Mouse (Mus musculus): ENCODE data around the gene Ubtf. TPM values are rescaled to one million over a fixed set of nuclear protein-coding genes. Genes with fewer than 3 reads are reported as not detected.

Gene Ubtf
- polyA plus RNA-seq, 1 experiment from 2014 or later: 51.0 TPM

GRCm38 (mm10) chr11:102276411-102276915 is 43.1 kb downstream of the Ubtf start:
- peak overlapping the region; percentile 44 for H3K9ac ChIP-seq
- ATAC-seq (replicated peaks; ENCODE audit: insufficient number of reproducible peaks, insufficient read depth, low FRiP score, low read depth): peak; percentile 53; the same call in 1 of the 2 replicates
- peak overlapping the region; percentile 86 for H3K4me2 ChIP-seq
- no peaks in the 10 kb centered on the region for H3K36me3 ChIP-seq
- WGBS: 2% methylated on average over 33 of the region's 33 CpGs
- H3K4me3 ChIP-seq: peak overlapping the region; percentile 44
- no peaks in the 10 kb centered on the region for H3K9me3 ChIP-seq (replicated peaks)
- H3K27me3 ChIP-seq: peaks cover 4% of the 10 kb centered on the region; the same call in 1 of the 2 replicates
- no peak overlapping the region for H3K27ac ChIP-seq
- H3K4me1 ChIP-seq (replicated peaks): peaks cover 8% of the 10 kb centered on the region

- Histone ChIP-seq H3K36me3 (no peaks in the 10 kb centered on the region), H3K4me2 (peak within 1 kb of the TSS; percentile 34; the same call in 1 of the 2 replicates), H3K4me1 (replicated peaks) (peaks cover 19% of the 10 kb centered on the region), H3K9me3 (replicated peaks) (no peaks in the 10 kb centered on the region), H3K9ac (no peak within 1 kb of the TSS), H3K4me3 (no peak within 1 kb of the TSS), H3K27ac (0 out of 2 replicates have a peak within 1 kb of the TSS, but pooled peaks have one; percentile 22), H3K27me3 (no peaks in the 10 kb centered on the region)
- ATAC-seq (replicated peaks; ENCODE audit: insufficient number of reproducible peaks, insufficient read depth, low FRiP score, low read depth): no peak
- WGBS: 83% methylated on average over 12 of the region's 12 CpGs
These were observed 50.9 kb downstream of the Ubtf start, which contains the start of gene Asb16 for GRCm38 (mm10) chr11:102268520-102269244. Gene Asb16, plus strand, starts transcription at chr11:102268743.

GRCm38 (mm10) chr11:102267480-102267879 is 52.1 kb downstream of the Ubtf start:
- Histone ChIP-seq H3K4me3 (no peak overlapping the region), H3K4me1 (replicated peaks) (peaks cover 19% of the 10 kb centered on the region), H3K27ac (0 out of 2 replicates have a peak overlapping the region, but pooled peaks have one; percentile 22), H3K9ac (no peak overlapping the region), H3K27me3 (no peaks in the 10 kb centered on the region), H3K36me3 (peaks cover 1% of the 10 kb centered on the region; the same call in 1 of the 2 replicates), H3K9me3 (replicated peaks) (no peaks in the 10 kb centered on the region), H3K4me2 (peak overlapping the region; percentile 34)
- 4% methylated on average over 11 of the region's 11 CpGs for WGBS
- 0 out of 2 replicates have a peak, but pooled peaks have one; percentile 34 for ATAC-seq (replicated peaks; ENCODE audit: insufficient number of reproducible peaks, insufficient read depth, low FRiP score, low read depth)

- 88% methylated on average over 8 of the region's 8 CpGs for WGBS
- H3K36me3 ChIP-seq: peaks cover 6% of the 10 kb centered on the region
- H3K9me3 ChIP-seq (replicated peaks): no peaks in the 10 kb centered on the region
- no peak overlapping the region for H3K27ac ChIP-seq
- H3K9ac ChIP-seq: no peak overlapping the region
- H3K27me3 ChIP-seq: no peaks in the 10 kb centered on the region
- H3K4me2 ChIP-seq: no peak overlapping the region
- H3K4me1 ChIP-seq (replicated peaks): peaks cover 19% of the 10 kb centered on the region
- no peak overlapping the region for H3K4me3 ChIP-seq
- ATAC-seq (replicated peaks; ENCODE audit: insufficient number of reproducible peaks, insufficient read depth, low FRiP score, low read depth): no peak
These were observed 52.7 kb downstream of the Ubtf start for GRCm38 (mm10) chr11:102266631-102267355.

GRCm38 (mm10) chr11:102265816-102266215 is 53.7 kb downstream of the Ubtf start:
- H3K9me3 ChIP-seq (replicated peaks): no peaks in the 10 kb centered on the region
- 58% methylated on average over 14 of the region's 14 CpGs for WGBS
- H3K9ac ChIP-seq: no peak overlapping the region
- H3K36me3 ChIP-seq: peaks cover 8% of the 10 kb centered on the region
- ATAC-seq (replicated peaks; ENCODE audit: insufficient number of reproducible peaks, insufficient read depth, low FRiP score, low read depth): no peak
- H3K4me1 ChIP-seq (replicated peaks): peaks cover 19% of the 10 kb centered on the region
- H3K27ac ChIP-seq: no peak overlapping the region
- H3K4me2 ChIP-seq: no peak overlapping the region
- no peaks in the 10 kb centered on the region for H3K27me3 ChIP-seq
- H3K4me3 ChIP-seq: no peak overlapping the region

GRCm38 (mm10) chr11:102263211-102263610 is 56.3 kb downstream of the Ubtf start:
- Histone ChIP-seq H3K4me3 (no peak overlapping the region), H3K36me3 (peaks cover 12% of the 10 kb centered on the region), H3K9me3 (replicated peaks) (no peaks in the 10 kb centered on the region), H3K27ac (no peak overlapping the region), H3K27me3 (no peaks in the 10 kb centered on the region), H3K4me1 (replicated peaks) (peaks cover 13% of the 10 kb centered on the region), H3K9ac (no peak overlapping the region), H3K4me2 (no peak overlapping the region)
- WGBS: 94% methylated on average over 7 of the region's 7 CpGs
- no peak for ATAC-seq (replicated peaks; ENCODE audit: insufficient number of reproducible peaks, insufficient read depth, low FRiP score, low read depth)

GRCm38 (mm10) chr11:102258521-102258920 is 61.0 kb downstream of the Ubtf start:
- Histone ChIP-seq H3K4me1 (replicated peaks) (peaks cover 20% of the 10 kb centered on the region), H3K9me3 (replicated peaks) (no peaks in the 10 kb centered on the region), H3K4me3 (no peak overlapping the region), H3K27me3 (no peaks in the 10 kb centered on the region), H3K9ac (no peak overlapping the region), H3K36me3 (peaks cover 12% of the 10 kb centered on the region), H3K4me2 (no peak overlapping the region), H3K27ac (no peak overlapping the region)
- 88% methylated on average over 3 of the region's 3 CpGs for WGBS
- no peak for ATAC-seq (replicated peaks; ENCODE audit: insufficient number of reproducible peaks, insufficient read depth, low FRiP score, low read depth)

GRCm38 (mm10) chr11:102258095-102258494 is 61.4 kb downstream of the Ubtf start:
- Histone ChIP-seq H3K9ac (no peak overlapping the region), H3K27me3 (no peaks in the 10 kb centered on the region), H3K36me3 (peaks cover 12% of the 10 kb centered on the region), H3K4me1 (replicated peaks) (peaks cover 20% of the 10 kb centered on the region), H3K9me3 (replicated peaks) (no peaks in the 10 kb centered on the region), H3K27ac (no peak overlapping the region), H3K4me3 (no peak overlapping the region), H3K4me2 (no peak overlapping the region)
- WGBS: 60% methylated on average over 6 of the region's 6 CpGs
- no peak for ATAC-seq (replicated peaks; ENCODE audit: insufficient number of reproducible peaks, insufficient read depth, low FRiP score, low read depth)

GRCm38 (mm10) chr11:102257514-102257913 is 62.0 kb downstream of the Ubtf start:
- H3K4me1 ChIP-seq (replicated peaks): peaks cover 20% of the 10 kb centered on the region
- H3K4me3 ChIP-seq: no peak overlapping the region
- H3K27ac ChIP-seq: no peak overlapping the region
- no peak for ATAC-seq (replicated peaks; ENCODE audit: insufficient number of reproducible peaks, insufficient read depth, low FRiP score, low read depth)
- H3K36me3 ChIP-seq: peaks cover 11% of the 10 kb centered on the region
- WGBS: 43% methylated on average over 9 of the region's 9 CpGs
- H3K4me2 ChIP-seq: 0 out of 2 replicates have a peak overlapping the region, but pooled peaks have one; percentile 8
- no peaks in the 10 kb centered on the region for H3K9me3 ChIP-seq (replicated peaks)
- no peaks in the 10 kb centered on the region for H3K27me3 ChIP-seq
- no peak overlapping the region for H3K9ac ChIP-seq
